Mouse (Mus musculus): ENCODE measurements at regions not wholly inside any gene's neighbourhood (a gene's known extent, or its start where the extent isn't known, plus 50 kb on each side); places are given as distances from the start of the nearest gene placed in this dataset.

DNA sequence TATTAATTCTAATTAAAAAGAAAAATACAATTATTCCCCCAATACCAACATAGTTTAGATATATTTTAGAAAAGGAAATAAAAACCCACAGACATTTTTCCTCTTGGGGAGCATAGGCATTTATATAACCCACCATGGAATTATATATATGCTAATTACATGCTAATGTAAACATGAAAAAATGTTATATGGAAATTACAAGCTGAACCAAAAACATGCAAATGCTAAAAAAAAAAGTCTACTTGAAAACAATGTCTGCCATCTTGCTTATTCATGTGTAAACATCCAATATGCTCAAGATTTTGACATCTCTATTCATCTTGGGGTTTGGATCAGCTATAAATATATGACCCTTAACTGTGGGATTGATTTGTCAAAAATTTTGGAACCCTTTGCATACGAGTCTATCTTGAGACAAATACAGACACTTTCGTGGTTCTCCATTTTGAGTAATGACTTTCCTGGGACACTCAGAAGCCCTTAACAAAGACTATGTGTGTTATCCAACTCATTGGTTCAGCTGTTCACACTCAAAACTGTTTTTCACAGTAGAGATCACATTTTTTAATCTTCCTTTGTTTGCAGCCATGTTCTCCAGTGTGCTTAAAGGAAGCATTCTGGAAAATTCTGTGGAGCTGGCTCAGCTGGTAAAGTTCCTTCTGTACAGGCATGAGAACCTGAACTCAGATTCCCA is 208.0 kb downstream of the Gm11361 start:
- Histone ChIP-seq H3K27ac (replicated peaks; ENCODE audit: low read depth, low read length) (no peak overlapping the region), H3K9me3 (ENCODE audit: control insufficient read depth, low read length) (no peaks in the 10 kb centered on the region), H3K4me3 (ENCODE audit: low read depth, low read length) (no peak overlapping the region), H3K27me3 (replicated peaks; ENCODE audit: control insufficient read depth, insufficient read depth, low read length) (no peaks in the 10 kb centered on the region), H3K36me3 (ENCODE audit: control insufficient read depth, insufficient read depth, low read length) (no peaks in the 10 kb centered on the region), H3K9ac (ENCODE audit: low read depth, low read length) (no peak overlapping the region), H3K4me2 (ENCODE audit: low read depth, low read length) (no peak overlapping the region), H3K4me1 (ENCODE audit: control insufficient read depth, insufficient read depth, low read length) (no peaks in the 10 kb centered on the region)
- ATAC-seq (ENCODE audit: low read depth) (no peak), DNase-seq (ENCODE audit: low spot score) (no peak)
- 76% methylated on average over 2 of the region's 2 CpGs for WGBS

- no peak overlapping the region for H3K27ac ChIP-seq (replicated peaks; ENCODE audit: low read depth, low read length)
- H3K9me3 ChIP-seq (ENCODE audit: control insufficient read depth, low read length): no peaks in the 10 kb centered on the region
- no peaks in the 10 kb centered on the region for H3K4me1 ChIP-seq (ENCODE audit: control insufficient read depth, insufficient read depth, low read length)
- 78% methylated on average over 10 of the region's 10 CpGs for WGBS
- H3K4me3 ChIP-seq (ENCODE audit: low read depth, low read length): no peak overlapping the region
- no peaks in the 10 kb centered on the region for H3K36me3 ChIP-seq (ENCODE audit: control insufficient read depth, insufficient read depth, low read length)
- H3K27me3 ChIP-seq (replicated peaks; ENCODE audit: control insufficient read depth, insufficient read depth, low read length): no peaks in the 10 kb centered on the region
- ATAC-seq (ENCODE audit: low read depth): no peak
- H3K4me2 ChIP-seq (ENCODE audit: low read depth, low read length): no peak overlapping the region
- no peak overlapping the region for H3K9ac ChIP-seq (ENCODE audit: low read depth, low read length)
- no peak for DNase-seq (ENCODE audit: low spot score)
These were observed 204.0 kb downstream of the Gm11361 start for GRCm38 (mm10) chr13:28461281-28461680.

DNA sequence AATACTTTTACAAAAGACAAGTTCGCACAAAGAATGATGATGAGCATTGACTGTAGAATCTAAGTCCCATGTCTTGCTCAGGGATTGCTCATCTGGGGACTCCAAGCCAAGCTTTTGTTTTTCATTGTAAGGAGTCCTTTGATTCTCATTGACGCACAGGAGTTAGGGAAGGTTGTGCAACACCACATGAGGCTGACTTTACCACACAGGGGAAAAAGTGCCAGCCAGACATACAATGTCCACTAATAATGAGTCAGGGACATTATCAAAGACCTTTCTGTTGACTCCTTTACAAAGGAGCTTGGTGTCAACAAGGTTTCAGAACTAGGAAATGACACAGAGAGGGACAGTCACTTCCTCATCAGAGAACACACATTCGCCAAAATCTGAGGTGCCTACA is 200.1 kb downstream of the Gm11361 start:
- Histone ChIP-seq H3K4me3 (ENCODE audit: low read depth, low read length) (no peak overlapping the region), H3K4me1 (ENCODE audit: control insufficient read depth, insufficient read depth, low read length) (no peaks in the 10 kb centered on the region; the same call in 1 of the 2 replicates), H3K27ac (replicated peaks; ENCODE audit: low read depth, low read length) (no peak overlapping the region), H3K4me2 (ENCODE audit: low read depth, low read length) (no peak overlapping the region), H3K36me3 (ENCODE audit: control insufficient read depth, insufficient read depth, low read length) (no peaks in the 10 kb centered on the region), H3K27me3 (replicated peaks; ENCODE audit: control insufficient read depth, insufficient read depth, low read length) (no peaks in the 10 kb centered on the region), H3K9ac (ENCODE audit: low read depth, low read length) (no peak overlapping the region), H3K9me3 (ENCODE audit: control insufficient read depth, low read length) (no peaks in the 10 kb centered on the region)
- DNase-seq (ENCODE audit: low spot score) (no peak), ATAC-seq (ENCODE audit: low read depth) (no peak)
- WGBS: 86% methylated on average over 3 of the region's 3 CpGs

- WGBS: 80% methylated on average over 3 of the region's 3 CpGs
- ATAC-seq (ENCODE audit: low read depth) (no peak), DNase-seq (ENCODE audit: low spot score) (peak; percentile 40)
- Histone ChIP-seq H3K4me3 (ENCODE audit: low read depth, low read length) (no peak overlapping the region), H3K9ac (ENCODE audit: low read depth, low read length) (no peak overlapping the region), H3K9me3 (ENCODE audit: control insufficient read depth, low read length) (no peaks in the 10 kb centered on the region), H3K36me3 (ENCODE audit: control insufficient read depth, insufficient read depth, low read length) (no peaks in the 10 kb centered on the region), H3K4me1 (ENCODE audit: control insufficient read depth, insufficient read depth, low read length) (no peaks in the 10 kb centered on the region; the same call in 1 of the 2 replicates), H3K27ac (replicated peaks; ENCODE audit: low read depth, low read length) (no peak overlapping the region), H3K4me2 (ENCODE audit: low read depth, low read length) (no peak overlapping the region), H3K27me3 (replicated peaks; ENCODE audit: control insufficient read depth, insufficient read depth, low read length) (no peaks in the 10 kb centered on the region)
These were observed 198.6 kb downstream of the Gm11361 start for GRCm38 (mm10) chr13:28455878-28456277.

- no peaks in the 10 kb centered on the region for H3K36me3 ChIP-seq (ENCODE audit: control insufficient read depth, insufficient read depth, low read length)
- no peaks in the 10 kb centered on the region for H3K9me3 ChIP-seq (ENCODE audit: control insufficient read depth, low read length)
- DNase-seq (ENCODE audit: low spot score) (no peak), ATAC-seq (ENCODE audit: low read depth) (no peak)
- H3K4me2 ChIP-seq (ENCODE audit: low read depth, low read length): no peak overlapping the region
- no peak overlapping the region for H3K27ac ChIP-seq (replicated peaks; ENCODE audit: low read depth, low read length)
- H3K9ac ChIP-seq (ENCODE audit: low read depth, low read length): no peak overlapping the region
- H3K4me1 ChIP-seq (ENCODE audit: control insufficient read depth, insufficient read depth, low read length): no peaks in the 10 kb centered on the region; the same call in 1 of the 2 replicates
- WGBS: 78% methylated on average over 10 of the region's 10 CpGs
- no peak overlapping the region for H3K4me3 ChIP-seq (ENCODE audit: low read depth, low read length)
- no peaks in the 10 kb centered on the region for H3K27me3 ChIP-seq (replicated peaks; ENCODE audit: control insufficient read depth, insufficient read depth, low read length)
These were observed 197.7 kb downstream of the Gm11361 start for GRCm38 (mm10) chr13:28455016-28455415.

DNA sequence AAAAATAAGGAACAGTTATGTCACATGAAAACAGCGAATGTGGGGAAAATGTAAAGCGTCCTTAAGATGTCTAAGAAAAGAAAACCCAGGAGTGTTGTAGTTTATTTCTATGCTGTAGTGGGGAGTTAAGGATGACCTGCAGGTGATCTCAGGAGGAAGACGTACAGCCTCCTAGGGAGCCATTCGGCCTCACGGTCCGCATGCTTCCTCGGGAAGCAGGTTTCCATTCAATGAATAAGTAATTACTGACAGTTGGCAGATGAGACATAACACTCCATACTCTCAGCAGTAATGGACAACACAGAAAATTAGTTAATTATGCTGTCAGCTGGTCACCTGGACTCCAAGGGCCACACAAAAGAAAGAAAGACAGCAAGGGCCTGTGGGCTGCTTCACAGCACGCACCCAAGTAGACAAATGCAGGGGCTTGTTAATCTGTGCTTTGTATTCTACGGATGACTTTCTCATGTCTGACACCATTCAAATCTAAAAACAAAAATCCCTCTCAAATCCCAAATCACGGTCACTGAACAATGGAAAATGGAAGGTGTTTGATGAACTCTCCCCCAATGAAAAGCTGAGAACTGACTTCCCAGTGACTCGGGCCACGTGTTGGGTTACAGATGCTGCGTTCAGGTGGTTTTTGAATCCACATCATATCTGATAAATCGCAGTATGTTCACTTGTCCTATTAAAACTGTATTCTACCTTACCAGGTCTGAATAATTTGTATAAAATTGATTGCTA is 193.5 kb downstream of the Gm11361 start:
- H3K9ac ChIP-seq (ENCODE audit: low read depth, low read length): no peak overlapping the region
- no peaks in the 10 kb centered on the region for H3K27me3 ChIP-seq (replicated peaks; ENCODE audit: control insufficient read depth, insufficient read depth, low read length)
- no peaks in the 10 kb centered on the region for H3K36me3 ChIP-seq (ENCODE audit: control insufficient read depth, insufficient read depth, low read length)
- H3K4me3 ChIP-seq (ENCODE audit: low read depth, low read length): no peak overlapping the region
- WGBS: 81% methylated on average over 14 of the region's 14 CpGs
- DNase-seq (ENCODE audit: low spot score): no peak
- H3K4me2 ChIP-seq (ENCODE audit: low read depth, low read length): no peak overlapping the region
- H3K4me1 ChIP-seq (ENCODE audit: control insufficient read depth, insufficient read depth, low read length): no peaks in the 10 kb centered on the region; the same call in 1 of the 2 replicates
- no peak overlapping the region for H3K27ac ChIP-seq (replicated peaks; ENCODE audit: low read depth, low read length)
- no peak for ATAC-seq (ENCODE audit: low read depth)
- no peaks in the 10 kb centered on the region for H3K9me3 ChIP-seq (ENCODE audit: control insufficient read depth, low read length)

- H3K4me3 ChIP-seq (ENCODE audit: low read depth, low read length): no peak overlapping the region
- H3K9me3 ChIP-seq (ENCODE audit: control insufficient read depth, low read length): no peaks in the 10 kb centered on the region
- H3K27me3 ChIP-seq (replicated peaks; ENCODE audit: control insufficient read depth, insufficient read depth, low read length): no peaks in the 10 kb centered on the region
- H3K27ac ChIP-seq (replicated peaks; ENCODE audit: low read depth, low read length): no peak overlapping the region
- H3K4me2 ChIP-seq (ENCODE audit: low read depth, low read length): no peak overlapping the region
- no peaks in the 10 kb centered on the region for H3K36me3 ChIP-seq (ENCODE audit: control insufficient read depth, insufficient read depth, low read length)
- H3K4me1 ChIP-seq (ENCODE audit: control insufficient read depth, insufficient read depth, low read length): no peaks in the 10 kb centered on the region; the same call in 1 of the 2 replicates
- 85% methylated on average over 1 of the region's 1 CpGs for WGBS
- DNase-seq (ENCODE audit: low spot score): no peak
- ATAC-seq (ENCODE audit: low read depth): no peak
- no peak overlapping the region for H3K9ac ChIP-seq (ENCODE audit: low read depth, low read length)
These were observed 191.7 kb downstream of the Gm11361 start for GRCm38 (mm10) chr13:28449026-28449425.

DNA sequence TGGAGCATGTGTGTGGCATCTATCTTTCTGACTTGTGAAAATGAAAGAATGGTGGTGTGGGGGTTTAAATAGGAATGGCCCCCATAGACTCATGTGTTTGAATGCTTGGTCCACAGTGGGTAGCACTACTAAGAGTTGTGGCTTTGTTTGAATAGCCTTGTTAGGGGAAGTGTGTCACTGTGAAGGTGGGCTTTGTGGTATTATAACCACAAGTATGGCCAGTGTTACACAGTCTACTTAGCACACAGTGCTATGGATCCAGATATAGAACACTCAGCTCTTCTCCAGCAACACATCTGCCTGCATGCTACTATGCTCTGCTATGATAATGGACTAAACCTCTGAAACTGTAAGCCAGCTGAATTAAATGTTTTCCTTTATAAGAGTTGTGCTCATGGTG is 184.9 kb downstream of the Gm11361 start:
- ATAC-seq (ENCODE audit: low read depth) (no peak), DNase-seq (ENCODE audit: low spot score) (no peak)
- Histone ChIP-seq H3K9ac (ENCODE audit: low read depth, low read length) (no peak overlapping the region), H3K36me3 (ENCODE audit: control insufficient read depth, insufficient read depth, low read length) (no peaks in the 10 kb centered on the region), H3K9me3 (ENCODE audit: control insufficient read depth, low read length) (peaks cover 11% of the 10 kb centered on the region; the same call in 1 of the 2 replicates), H3K4me1 (ENCODE audit: control insufficient read depth, insufficient read depth, low read length) (no peaks in the 10 kb centered on the region), H3K4me3 (ENCODE audit: low read depth, low read length) (no peak overlapping the region), H3K27ac (replicated peaks; ENCODE audit: low read depth, low read length) (no peak overlapping the region), H3K27me3 (replicated peaks; ENCODE audit: control insufficient read depth, insufficient read depth, low read length) (no peaks in the 10 kb centered on the region), H3K4me2 (ENCODE audit: low read depth, low read length) (no peak overlapping the region)

DNA sequence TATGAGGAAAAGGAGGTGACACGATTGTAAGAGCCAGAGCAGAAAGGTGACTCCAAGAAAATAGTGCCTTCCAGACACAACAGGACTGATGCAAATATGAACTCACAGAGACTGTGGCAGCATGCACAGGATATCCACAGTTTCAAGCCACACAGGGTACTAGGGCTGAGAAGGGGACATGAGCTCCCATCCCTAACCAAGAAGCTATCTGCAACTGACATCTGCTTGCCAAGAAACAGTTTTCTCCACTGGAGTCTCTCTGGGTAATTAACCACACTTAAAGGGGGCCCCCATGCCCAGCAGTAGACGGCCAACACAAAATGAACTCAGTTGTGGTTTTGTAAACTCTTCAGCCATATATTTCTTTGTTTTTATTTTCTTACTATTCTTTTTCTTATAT is 176.1 kb downstream of the Gm11361 start:
- no peak overlapping the region for H3K4me3 ChIP-seq (ENCODE audit: low read depth, low read length)
- DNase-seq (ENCODE audit: low spot score) (no peak), ATAC-seq (ENCODE audit: low read depth) (no peak)
- no peaks in the 10 kb centered on the region for H3K4me1 ChIP-seq (ENCODE audit: control insufficient read depth, insufficient read depth, low read length)
- H3K36me3 ChIP-seq (ENCODE audit: control insufficient read depth, insufficient read depth, low read length): no peaks in the 10 kb centered on the region
- H3K9me3 ChIP-seq (ENCODE audit: control insufficient read depth, low read length): no peaks in the 10 kb centered on the region
- 57% methylated on average over 2 of the region's 2 CpGs for WGBS
- no peaks in the 10 kb centered on the region for H3K27me3 ChIP-seq (replicated peaks; ENCODE audit: control insufficient read depth, insufficient read depth, low read length)
- no peak overlapping the region for H3K4me2 ChIP-seq (ENCODE audit: low read depth, low read length)
- no peak overlapping the region for H3K9ac ChIP-seq (ENCODE audit: low read depth, low read length)
- H3K27ac ChIP-seq (replicated peaks; ENCODE audit: low read depth, low read length): no peak overlapping the region

Measured in embryonic facial prominence, embryonic 14.5 days (tissue).